Mouse (Mus musculus): ENCODE results near the gene Plscr2.
A peak's percentile ranks its signal among the peaks of the same experiment; 100 is the strongest.
"Not testable (repeated sequence)": the region's sequence is repeated elsewhere in the genome, so short reads cannot be mapped to it uniquely, and the experiment has no call there.

Plscr2 gene

DNA sequence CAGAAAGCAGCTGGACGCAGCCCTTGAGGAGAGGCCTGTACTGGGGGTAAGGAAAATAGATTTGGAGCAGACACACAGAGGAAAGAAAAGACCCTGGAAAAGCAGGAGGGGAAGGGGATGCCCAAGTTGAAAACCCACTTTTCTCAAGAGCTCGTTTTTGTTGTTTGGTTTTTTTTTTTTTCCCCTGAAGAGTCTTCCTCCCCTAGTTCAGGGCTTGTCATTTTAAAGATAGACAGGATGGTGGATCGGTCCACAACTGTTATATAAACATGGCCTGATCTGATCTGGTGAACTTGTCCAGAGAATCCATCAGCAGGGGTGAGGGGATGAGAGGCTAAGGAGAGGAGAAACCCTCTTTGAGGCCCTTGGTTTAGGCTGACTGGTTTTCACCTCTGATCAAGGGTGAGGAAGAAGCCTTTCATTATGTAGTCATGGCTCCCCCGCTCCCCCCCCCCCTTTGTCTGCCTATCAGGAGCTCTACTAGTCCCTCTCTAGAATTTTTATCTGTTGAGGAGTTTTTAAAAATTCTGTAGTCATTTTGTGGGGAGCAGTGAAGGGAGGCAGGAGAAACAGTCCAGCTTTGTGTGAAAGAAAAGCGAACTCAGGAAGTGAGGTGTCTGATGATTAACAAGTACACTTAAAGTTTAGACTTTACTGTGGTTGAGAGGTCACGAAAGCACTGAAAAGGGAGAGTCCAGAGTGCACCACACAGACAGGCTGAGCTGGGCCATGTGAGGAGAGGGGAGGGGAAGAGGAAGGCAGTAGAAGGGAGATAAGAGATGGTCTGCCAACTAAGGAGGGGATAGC, 1.2 kb upstream of the Plscr2 start:
- DNase-seq = peak; percentile 87

DNA sequence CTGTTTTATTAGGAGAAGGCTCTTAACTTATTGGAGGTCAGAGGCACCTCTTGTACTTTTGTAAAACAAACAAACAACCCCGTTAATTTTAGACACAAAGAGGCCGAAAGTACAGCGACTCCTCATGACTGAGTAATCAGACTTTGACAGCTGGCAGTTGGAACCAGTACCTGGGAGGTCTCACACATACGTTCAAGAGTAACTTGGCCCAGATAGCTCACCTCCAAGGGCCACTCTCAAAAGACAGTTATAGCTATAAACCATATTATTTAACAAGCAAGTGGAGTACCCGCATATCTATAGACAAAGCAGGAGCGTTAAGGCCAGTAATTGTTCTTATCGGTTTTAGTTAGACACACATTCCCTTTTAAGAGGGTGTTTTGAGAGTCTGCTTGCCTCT, 958 bp downstream of the Plscr2 start:
- DNase-seq = peak; percentile 61

DNA sequence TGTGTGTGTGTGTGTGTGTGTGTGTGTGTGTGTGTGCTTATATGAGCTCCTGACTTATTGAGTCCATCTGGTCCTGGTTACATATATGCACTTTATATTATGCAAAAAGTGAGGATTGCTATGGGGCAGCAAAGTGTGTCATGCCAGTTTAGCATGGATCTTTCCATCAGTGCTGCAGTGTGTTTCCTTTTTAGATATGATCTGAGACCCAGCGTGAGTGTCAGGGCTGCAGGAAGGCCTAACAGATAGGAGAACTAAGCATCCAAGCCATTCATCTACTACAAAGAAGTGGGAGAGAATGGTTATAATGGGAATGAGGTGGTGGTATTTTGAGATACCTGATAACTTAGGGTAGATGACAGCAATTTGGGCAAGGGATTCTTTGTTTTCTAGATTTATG, 4.6 kb downstream of the Plscr2 start:
- no peak for DNase-seq

- no peak for DNase-seq
These were observed 7.3 kb downstream of the Plscr2 start for GRCm38 (mm10) chr9:92282563-92283171.

DNA sequence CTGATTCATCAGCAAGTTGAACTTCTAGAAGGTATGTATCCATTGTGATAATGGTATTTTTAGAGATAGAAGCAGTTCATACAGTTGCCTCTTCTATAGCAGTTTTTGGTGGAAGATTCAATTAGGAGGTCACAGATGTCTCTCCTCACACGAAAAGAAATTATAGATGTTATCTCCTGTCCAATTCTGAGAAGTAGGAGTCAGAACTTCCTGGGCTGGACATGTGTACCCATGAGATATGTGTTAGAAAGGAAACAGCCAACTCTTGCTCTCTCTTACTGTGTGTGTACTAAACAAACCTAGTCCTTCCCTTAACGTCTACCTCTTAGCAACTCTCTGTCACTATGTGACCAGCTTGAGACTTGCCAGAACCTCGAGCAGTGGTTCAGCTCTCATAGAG, 14.3 kb downstream of the Plscr2 start:
- no peak for DNase-seq

DNA sequence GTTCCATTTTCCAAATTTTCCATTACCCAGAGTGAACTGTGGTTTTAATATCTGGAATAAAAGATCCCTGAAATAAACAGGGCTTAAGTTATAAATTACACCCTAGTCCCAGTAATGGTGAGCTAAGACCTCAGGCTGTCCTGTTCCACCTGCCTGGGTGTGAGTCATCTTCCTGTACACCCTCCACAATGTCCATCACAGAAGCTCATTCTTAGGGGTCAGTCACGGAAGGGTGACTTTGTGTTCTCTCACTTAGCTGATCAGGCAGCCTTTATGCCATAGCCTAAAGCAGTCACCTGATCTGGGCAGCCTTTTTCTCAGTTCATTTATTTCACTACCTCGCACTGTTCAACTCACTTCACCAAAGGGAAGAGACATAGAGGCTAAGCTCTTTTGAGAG, 16.8 kb downstream of the Plscr2 start:
- DNase-seq = peak; percentile 54

GRCm38 (mm10) chr9:92292922-92293321, 17.5 kb downstream of the Plscr2 start:
- DNase-seq = no peak

- DNase-seq = no peak
These were observed 18.5 kb downstream of the Plscr2 start for GRCm38 (mm10) chr9:92293560-92294548.

DNA sequence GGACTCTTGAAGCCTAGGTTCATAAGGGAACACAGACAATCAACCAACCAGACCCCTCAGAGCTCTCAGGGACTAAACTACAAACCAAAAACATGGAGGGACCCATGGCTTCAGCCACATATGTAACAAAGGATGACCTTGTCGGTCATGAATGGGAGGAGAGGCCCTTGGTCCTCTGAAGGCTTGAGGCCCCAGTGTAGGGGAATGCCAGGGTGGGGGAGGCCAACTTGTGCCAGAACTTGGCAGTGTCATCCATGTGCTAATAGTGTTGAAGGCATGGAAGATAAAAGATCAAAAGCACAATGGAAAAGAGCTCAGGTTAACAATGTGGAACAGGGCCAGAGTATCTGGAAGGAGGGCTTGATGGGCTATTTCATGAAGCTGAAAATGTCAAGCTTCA, 22.9 kb downstream of the Plscr2 start:
- DNase-seq = no peak

DNA sequence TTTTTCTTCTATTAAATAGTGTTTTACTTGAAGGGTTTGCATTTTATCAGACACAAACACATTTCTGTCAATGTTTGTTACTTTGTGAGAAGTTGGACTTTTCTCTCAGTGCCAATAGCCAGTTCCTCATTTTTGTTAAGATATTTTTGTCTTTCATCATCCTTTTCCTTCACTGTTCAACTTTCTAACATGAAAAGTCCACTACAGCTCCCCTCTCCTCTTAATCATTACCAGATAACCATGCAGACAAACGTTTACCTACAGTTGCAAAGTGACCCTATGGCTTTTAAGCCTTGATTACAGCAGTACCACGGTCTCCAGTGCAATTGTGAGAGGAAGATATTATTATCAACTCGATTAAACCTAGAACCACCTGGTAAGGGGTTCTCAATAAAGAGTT, 25.8 kb downstream of the Plscr2 start:
- no peak for DNase-seq

DNA sequence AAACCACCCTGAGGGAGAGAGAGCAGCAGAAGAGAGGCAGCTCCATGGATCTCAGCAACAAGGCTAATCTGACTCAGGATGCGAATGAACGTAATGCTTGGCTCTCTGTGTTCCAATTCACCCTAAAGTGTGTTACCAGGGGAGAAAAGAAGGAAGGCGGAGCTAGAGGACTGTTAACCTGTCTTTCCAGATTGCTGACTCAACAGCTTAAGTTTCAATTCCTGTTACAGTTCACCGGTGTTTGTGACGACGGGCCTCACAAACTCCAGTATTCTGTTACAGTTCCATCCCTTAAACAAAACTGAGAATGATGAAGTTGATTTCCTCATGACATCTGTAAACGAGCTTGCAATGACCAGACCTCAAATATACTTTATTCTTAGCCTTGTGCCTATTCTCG, 29.7 kb downstream of the Plscr2 start:
- no peak for DNase-seq

GRCm38 (mm10) chr9:92305620-92306220, 30.3 kb downstream of the Plscr2 start:
- no peak for DNase-seq

- DNase-seq = no peak
These were observed 33.7 kb downstream of the Plscr2 start, which contains the start of gene 1700057G04Rik for GRCm38 (mm10) chr9:92309077-92309476. TSS of gene 1700057G04Rik (plus strand) at chr9:92309377.

GRCm38 (mm10) chr9:92316791-92317190, 41.4 kb downstream of the Plscr2 start:
- no peak for DNase-seq

- DNase-seq = not testable (repeated sequence)
These were observed 50.5 kb downstream of the Plscr2 start for GRCm38 (mm10) chr9:92325936-92326335.

GRCm38 (mm10) chr9:92326813-92327212, 51.4 kb downstream of the Plscr2 start:
- no peak for DNase-seq

DNA sequence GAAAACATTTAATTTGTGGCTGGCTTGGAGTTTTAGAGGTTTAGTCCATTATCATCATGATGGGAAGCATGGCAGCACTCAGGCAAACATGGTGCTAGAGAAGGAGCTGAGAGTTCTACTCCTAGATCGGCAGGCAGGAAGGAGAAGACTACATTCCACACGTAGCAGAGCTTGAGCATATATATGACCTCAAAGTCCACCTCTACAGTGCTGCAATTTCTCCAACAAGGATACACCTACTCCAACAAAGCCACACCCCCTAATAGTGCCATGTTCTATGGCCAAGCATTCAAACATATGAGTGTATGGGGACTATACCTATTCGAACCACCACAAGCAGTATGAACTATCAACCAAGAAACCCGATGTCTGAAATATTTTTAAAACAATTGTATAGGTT, 56.0 kb downstream of the Plscr2 start:
- DNase-seq = no peak

DNA sequence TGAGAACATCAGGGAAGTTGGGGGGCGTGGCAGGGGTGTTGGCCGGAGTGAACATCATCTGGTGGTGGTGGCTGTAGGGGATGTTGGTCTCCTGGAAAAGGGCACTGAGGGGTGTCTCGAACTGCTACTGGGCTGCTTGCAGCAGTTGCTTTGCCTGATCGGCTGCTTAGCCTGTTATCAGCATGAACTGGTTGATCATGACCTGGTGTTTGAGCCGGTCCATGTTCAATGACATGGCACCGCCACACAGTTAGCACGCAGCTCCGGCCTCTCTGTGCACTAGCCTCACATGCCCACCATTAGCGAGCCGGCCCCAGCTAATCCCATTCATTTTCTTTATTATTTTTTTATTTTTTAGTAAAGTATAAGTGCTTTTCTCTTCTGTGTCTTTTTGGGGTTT, 59.4 kb downstream of the Plscr2 start:
- DNase-seq = no peak

GRCm38 (mm10) chr9:92335277-92335818, 59.9 kb downstream of the Plscr2 start:
- DNase-seq = no peak

DNA sequence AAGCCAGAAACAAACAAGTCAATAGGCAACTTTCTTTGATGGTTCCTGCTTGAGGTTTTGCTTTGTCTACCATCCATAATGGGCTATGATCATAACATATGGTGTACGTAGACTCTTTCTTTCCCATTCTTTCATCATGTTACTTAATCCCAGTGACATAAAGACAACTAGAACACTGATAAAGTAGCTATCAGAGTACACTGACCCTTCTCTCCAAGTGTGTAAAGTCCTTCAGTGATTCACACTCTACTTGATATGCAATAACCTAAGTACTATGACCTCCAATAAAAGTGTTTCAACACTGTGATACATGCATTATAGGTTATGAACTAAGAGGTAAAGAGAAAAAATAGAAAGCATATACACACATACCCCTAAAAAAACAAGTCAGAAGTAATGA, 61.7 kb downstream of the Plscr2 start:
- no peak for DNase-seq

DNA sequence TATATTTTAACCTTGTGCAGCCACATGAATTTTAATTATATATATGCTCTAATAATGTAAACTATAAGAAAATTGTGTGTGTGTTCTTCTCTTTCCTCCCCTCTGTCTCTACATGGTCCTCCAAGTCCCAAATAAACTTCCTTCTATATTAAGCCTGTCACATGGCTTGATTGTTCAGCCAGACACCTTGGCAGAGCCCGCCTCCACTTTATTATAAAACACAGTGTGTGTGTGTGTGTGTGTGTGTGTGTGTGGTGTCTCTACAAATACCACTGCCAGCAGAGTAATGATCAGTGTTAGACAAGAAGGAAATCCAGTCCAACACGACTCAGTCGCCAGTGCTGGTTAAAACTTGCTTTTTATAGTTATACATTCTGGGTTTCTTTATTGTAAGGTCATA, 62.3 kb downstream of the Plscr2 start:
- DNase-seq = no peak

DNA sequence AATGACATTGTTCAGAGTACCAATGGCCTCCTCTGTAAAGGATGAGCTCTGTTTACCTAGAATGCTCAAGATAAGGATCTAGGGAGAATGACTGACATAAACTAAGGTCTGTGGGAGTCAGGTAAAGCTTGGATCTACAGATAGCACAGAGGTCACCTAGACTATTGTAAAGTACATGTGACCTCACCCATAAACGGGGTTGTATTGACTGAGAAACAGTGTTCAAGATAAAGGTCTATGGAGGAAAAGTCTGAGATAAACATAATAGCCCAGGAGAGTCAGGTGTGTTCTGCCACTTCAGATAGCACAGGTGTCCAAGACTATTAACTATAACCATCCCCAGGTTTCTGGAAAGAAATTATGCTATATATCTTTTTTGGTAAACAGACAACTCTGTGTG, 63.6 kb downstream of the Plscr2 start:
- DNase-seq = no peak

Data from kidney, adult 11 months (tissue).